Mouse (Mus musculus): ENCODE measurements around the gene Fermt2.

DNA sequence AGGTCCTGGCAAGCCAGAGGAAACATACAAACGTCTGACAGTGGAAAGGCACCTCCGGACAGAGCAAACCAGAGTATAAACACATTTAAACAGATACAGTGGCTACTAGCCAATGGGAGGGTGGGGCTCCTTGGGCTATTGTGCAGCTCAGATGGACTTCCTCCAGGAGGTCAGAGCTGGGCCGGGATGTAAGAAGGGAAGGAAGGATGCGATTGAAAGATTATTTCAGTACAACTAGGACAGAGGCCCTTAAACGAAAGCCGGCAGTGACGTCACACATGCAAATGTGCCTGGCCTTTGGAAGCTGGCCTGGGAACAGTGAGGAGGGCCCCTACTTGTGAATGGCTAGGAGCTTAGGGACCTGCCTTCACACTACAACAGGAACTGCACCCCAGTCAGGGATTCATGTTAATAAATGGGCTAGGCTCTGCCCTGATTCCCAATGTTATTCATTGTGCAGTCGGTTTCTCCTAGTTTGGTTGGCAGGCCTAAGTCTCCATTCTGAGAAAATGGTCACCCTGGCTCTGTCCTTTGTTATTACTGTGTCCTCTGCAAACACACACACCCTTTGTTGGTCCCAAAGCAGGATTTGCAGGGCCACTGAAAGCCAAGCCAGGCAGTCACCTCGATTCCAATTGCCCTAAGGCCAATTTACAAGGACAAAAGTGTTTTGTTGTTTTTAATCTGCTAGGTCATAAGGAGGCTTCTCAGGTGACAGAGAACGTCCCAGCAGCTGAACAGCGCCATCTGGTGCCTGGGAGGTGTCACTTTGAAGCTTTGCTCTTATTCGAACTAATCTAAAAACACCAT is 9.9 kb upstream of the Fermt2 start:
- TF ChIP-seq CTCF (IDR thresholded peaks at IDR 0.05; ENCODE audit: extremely low read depth, insufficient read length, insufficient replicate concordance, low read depth, low read length) (peak; percentile 68; the same call in 1 of the 2 replicates), POLR2A (IDR thresholded peaks at IDR 0.05; ENCODE audit: low read depth, low read length) (no peak)

All from small intestine, adult 2 months (tissue).